Mouse (Mus musculus): ENCODE data around the gene Rubcnl. TPM values are rescaled to one million over a fixed set of nuclear protein-coding genes. Genes with fewer than 3 reads are reported as not detected.

Rubcnl gene
- 19.3 and 20.9 TPM in 2 replicates for polyA plus RNA-seq (2012; rRNA removed)

- WGBS, result under 1% methylated on average over 49 of the region's 49 CpGs
- peaks cover 16% of the 10 kb centered on the region; the same call in 1 of the 2 replicates for H3K4me1 ChIP-seq (ENCODE audit: control insufficient read depth, insufficient read depth, insufficient read length)
- no peaks in the 10 kb centered on the region for H3K36me3 ChIP-seq (ENCODE audit: control insufficient read depth, insufficient read depth, low read length)
- TF ChIP-seq CTCF (IDR thresholded peaks at IDR 0.05; ENCODE audit: extremely low read depth, insufficient read depth, insufficient read length, insufficient replicate concordance) (peak; percentile 87; the same call in 1 of the 2 replicates), POLR2A (IDR thresholded peaks at IDR 0.05; ENCODE audit: low read depth, low read length) (peak; percentile 75)
- peak in 1 of 2 experiments; percentile 79 for DNase-seq (ENCODE audit: low read depth in 1 of 2, low spot score in 2 of 2)
- peak within 1 kb of the TSS; percentile 87 for H3K27ac ChIP-seq (ENCODE audit: insufficient read depth, low read length)
- peak within 1 kb of the TSS; percentile 73 for H3K4me3 ChIP-seq (ENCODE audit: extremely low read depth, insufficient read depth, insufficient read length)
- H3K27me3 ChIP-seq (ENCODE audit: control insufficient read depth, insufficient read depth, low read length), result no peaks in the 10 kb centered on the region
These were observed at the start of gene Rubcnl for GRCm38 (mm10) chr14:75015856-75016714. Gene Rubcnl (plus strand): TSS chr14:75016027.

- WGBS, result 66% methylated on average over 3 of the region's 3 CpGs
- no peak for DNase-seq (ENCODE audit: low read depth in 1 of 2, low spot score in 2 of 2)
- no peak for TF ChIP-seq POLR2A (IDR thresholded peaks at IDR 0.05; ENCODE audit: low read depth, low read length)
- no peak for TF ChIP-seq CTCF (IDR thresholded peaks at IDR 0.05; ENCODE audit: extremely low read depth, insufficient read depth, insufficient read length, insufficient replicate concordance)
- peaks cover 4% of the 10 kb centered on the region; the same call in 1 of the 2 replicates for H3K4me1 ChIP-seq (ENCODE audit: control insufficient read depth, insufficient read depth, insufficient read length)
- H3K27ac ChIP-seq (ENCODE audit: insufficient read depth, low read length), result no peak overlapping the region
- no peaks in the 10 kb centered on the region for H3K27me3 ChIP-seq (ENCODE audit: control insufficient read depth, insufficient read depth, low read length)
- no peak overlapping the region for H3K4me3 ChIP-seq (ENCODE audit: extremely low read depth, insufficient read depth, insufficient read length)
- H3K36me3 ChIP-seq (ENCODE audit: control insufficient read depth, insufficient read depth, low read length), result no peaks in the 10 kb centered on the region
These were observed 43.6 kb upstream of the Rubcnl start for GRCm38 (mm10) chr14:74972216-74972615.

- TF ChIP-seq POLR2A (IDR thresholded peaks at IDR 0.05; ENCODE audit: low read depth, low read length), result no peak
- TF ChIP-seq CTCF (IDR thresholded peaks at IDR 0.05; ENCODE audit: extremely low read depth, insufficient read depth, insufficient read length, insufficient replicate concordance), result no peak
- H3K27me3 ChIP-seq (ENCODE audit: control insufficient read depth, insufficient read depth, low read length), result no peaks in the 10 kb centered on the region
- H3K27ac ChIP-seq (ENCODE audit: insufficient read depth, low read length), result no peak overlapping the region
- no peaks in the 10 kb centered on the region for H3K36me3 ChIP-seq (ENCODE audit: control insufficient read depth, insufficient read depth, low read length)
- 70% methylated on average over 5 of the region's 5 CpGs for WGBS
- peaks cover 4% of the 10 kb centered on the region; the same call in 1 of the 2 replicates for H3K4me1 ChIP-seq (ENCODE audit: control insufficient read depth, insufficient read depth, insufficient read length)
- no peak for DNase-seq (ENCODE audit: low read depth in 1 of 2, low spot score in 2 of 2)
- no peak overlapping the region for H3K4me3 ChIP-seq (ENCODE audit: extremely low read depth, insufficient read depth, insufficient read length)
These were observed 43.1 kb upstream of the Rubcnl start for GRCm38 (mm10) chr14:74972687-74973086.

GRCm38 (mm10) chr14:74974136-74974651, 41.6 kb upstream of the Rubcnl start:
- no peaks in the 10 kb centered on the region for H3K27me3 ChIP-seq (ENCODE audit: control insufficient read depth, insufficient read depth, low read length)
- DNase-seq (ENCODE audit: low read depth in 1 of 2, low spot score in 2 of 2), result no peak
- H3K4me1 ChIP-seq (ENCODE audit: control insufficient read depth, insufficient read depth, insufficient read length), result peaks cover 4% of the 10 kb centered on the region; the same call in 1 of the 2 replicates
- H3K27ac ChIP-seq (ENCODE audit: insufficient read depth, low read length), result no peak overlapping the region
- WGBS, result 44% methylated on average over 10 of the region's 10 CpGs
- H3K4me3 ChIP-seq (ENCODE audit: extremely low read depth, insufficient read depth, insufficient read length), result no peak overlapping the region
- TF ChIP-seq POLR2A (IDR thresholded peaks at IDR 0.05; ENCODE audit: low read depth, low read length) (no peak), CTCF (IDR thresholded peaks at IDR 0.05; ENCODE audit: extremely low read depth, insufficient read depth, insufficient read length, insufficient replicate concordance) (no peak)
- H3K36me3 ChIP-seq (ENCODE audit: control insufficient read depth, insufficient read depth, low read length), result no peaks in the 10 kb centered on the region

- no peaks in the 10 kb centered on the region for H3K36me3 ChIP-seq (ENCODE audit: control insufficient read depth, insufficient read depth, low read length)
- DNase-seq (ENCODE audit: low read depth in 1 of 2, low spot score in 2 of 2), result no peak
- H3K27ac ChIP-seq (ENCODE audit: insufficient read depth, low read length), result no peak overlapping the region
- H3K4me1 ChIP-seq (ENCODE audit: control insufficient read depth, insufficient read depth, insufficient read length), result peaks cover 4% of the 10 kb centered on the region; the same call in 1 of the 2 replicates
- no peak overlapping the region for H3K4me3 ChIP-seq (ENCODE audit: extremely low read depth, insufficient read depth, insufficient read length)
- H3K27me3 ChIP-seq (ENCODE audit: control insufficient read depth, insufficient read depth, low read length), result no peaks in the 10 kb centered on the region
- TF ChIP-seq POLR2A (IDR thresholded peaks at IDR 0.05; ENCODE audit: low read depth, low read length) (no peak), CTCF (IDR thresholded peaks at IDR 0.05; ENCODE audit: extremely low read depth, insufficient read depth, insufficient read length, insufficient replicate concordance) (no peak)
- 42% methylated on average over 6 of the region's 6 CpGs for WGBS
These were observed 38.9 kb upstream of the Rubcnl start for GRCm38 (mm10) chr14:74976972-74977371.

GRCm38 (mm10) chr14:74981016-74981415, 34.8 kb upstream of the Rubcnl start:
- Histone ChIP-seq H3K27me3 (ENCODE audit: control insufficient read depth, insufficient read depth, low read length) (no peaks in the 10 kb centered on the region), H3K4me3 (ENCODE audit: extremely low read depth, insufficient read depth, insufficient read length) (no peak overlapping the region), H3K27ac (ENCODE audit: insufficient read depth, low read length) (no peak overlapping the region), H3K36me3 (ENCODE audit: control insufficient read depth, insufficient read depth, low read length) (no peaks in the 10 kb centered on the region), H3K4me1 (ENCODE audit: control insufficient read depth, insufficient read depth, insufficient read length) (peaks cover 4% of the 10 kb centered on the region; the same call in 1 of the 2 replicates)
- TF ChIP-seq CTCF (IDR thresholded peaks at IDR 0.05; ENCODE audit: extremely low read depth, insufficient read depth, insufficient read length, insufficient replicate concordance) (no peak), POLR2A (IDR thresholded peaks at IDR 0.05; ENCODE audit: low read depth, low read length) (no peak)
- DNase-seq (ENCODE audit: low read depth in 1 of 2, low spot score in 2 of 2), result no peak
- 95% methylated on average over 3 of the region's 3 CpGs for WGBS
